Mouse (Mus musculus) ES-E14 (cell line): Measurements from ENCODE around the gene Smim11.

Source experiments
- CHD2 ChIP-seq: IDR thresholded peaks from 2 replicates; pipeline ENCODE4 v1.6.1; 2014; ENCODE audit warnings: mild to moderate bottlenecking, low read depth, low read length, inconsistent platforms
- HCFC1 ChIP-seq: IDR thresholded peaks from 2 replicates; pipeline ENCODE4 v1.6.1; 2012; ENCODE audit warnings: low read length, inconsistent platforms, borderline replicate concordance; ENCODE audit not compliant: insufficient read depth
- MAFK ChIP-seq: IDR thresholded peaks from 2 replicates; pipeline ENCODE4 v1.6.1; 2014; ENCODE audit warnings: mild to moderate bottlenecking, low read depth, low read length, inconsistent platforms; ENCODE audit not compliant: insufficient read depth
- ZC3H11A ChIP-seq: IDR thresholded peaks from 2 replicates; pipeline ENCODE4 v1.6.1; 2012; ENCODE audit warnings: low read depth, mild to moderate bottlenecking, inconsistent platforms, low read length, borderline replicate concordance

- TF ChIP-seq CHD2 (no peak), MAFK (no peak), HCFC1 (no peak), ZC3H11A (no peak)
Observed at GRCm38 (mm10) chr16:92267861-92268260, 33.2 kb upstream of the Smim11 start.
